Mouse (Mus musculus): ENCODE measurements around the gene Prkn. TPM values are rescaled to one million over a fixed set of nuclear protein-coding genes. Genes with fewer than 3 reads are reported as not detected.

The Prkn gene
- polyA plus RNA-seq, 1 experiment = not detected

- no peaks in the 10 kb centered on the region for H3K36me3 ChIP-seq (ENCODE audit: control insufficient read depth, insufficient read depth)
- TF ChIP-seq MYOG (IDR thresholded peaks at IDR 0.05; ENCODE audit: control insufficient read depth, extremely low read depth, insufficient read length) (no peak), FOSL1 (IDR thresholded peaks at IDR 0.05; ENCODE audit: insufficient read depth, low read length, poor library complexity, severe bottlenecking) (no peak), CTCF (IDR thresholded peaks at IDR 0.05; ENCODE audit: control insufficient read depth, insufficient read depth, insufficient read length) (no peak), MAX (IDR thresholded peaks at IDR 0.05) (no peak), CEBPB (IDR thresholded peaks at IDR 0.05; ENCODE audit: low read depth) (no peak)
- H3K27me3 ChIP-seq (ENCODE audit: control insufficient read depth, insufficient read depth, insufficient read length) = no peaks in the 10 kb centered on the region
- no peak overlapping the region for H3ac ChIP-seq (ENCODE audit: control insufficient read depth, insufficient read length, low read depth)
- no peak overlapping the region for H3K4me3 ChIP-seq (ENCODE audit: insufficient read depth, poor library complexity, severe bottlenecking)
- H3K79me2 ChIP-seq (ENCODE audit: control insufficient read depth, insufficient read depth) = no peaks in the 10 kb centered on the region
- H3K79me3 ChIP-seq (ENCODE audit: low read depth) = no peaks in the 10 kb centered on the region
These were observed 146.9 kb downstream of the Prkn start for GRCm38 (mm10) chr17:10987040-10987439.

DNA sequence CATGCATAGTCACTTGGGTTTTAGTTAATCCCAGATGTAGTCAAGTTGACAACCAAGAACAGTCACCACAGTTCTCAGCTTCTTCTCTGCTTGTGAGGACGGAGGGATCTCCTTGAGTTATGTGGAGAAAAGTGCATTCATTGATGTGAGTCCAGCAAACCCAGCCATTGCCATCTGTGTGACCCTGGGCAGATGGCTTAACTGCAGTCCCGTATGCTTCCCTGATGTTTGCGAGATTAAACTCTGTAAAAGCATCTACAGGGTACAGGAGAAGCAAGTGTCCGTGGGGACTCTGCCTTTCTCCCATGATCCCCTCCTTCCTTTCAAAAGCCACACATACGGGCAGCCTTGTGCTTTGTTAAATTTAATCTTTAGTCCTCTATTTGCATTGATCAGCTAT is 157.1 kb downstream of the Prkn start:
- Histone ChIP-seq H3K79me3 (ENCODE audit: low read depth) (no peaks in the 10 kb centered on the region), H3K4me3 (ENCODE audit: insufficient read depth, poor library complexity, severe bottlenecking) (no peak overlapping the region), H3K79me2 (ENCODE audit: control insufficient read depth, insufficient read depth) (no peaks in the 10 kb centered on the region), H3ac (ENCODE audit: control insufficient read depth, insufficient read length, low read depth) (no peak overlapping the region), H3K36me3 (ENCODE audit: control insufficient read depth, insufficient read depth) (no peaks in the 10 kb centered on the region), H3K27me3 (ENCODE audit: control insufficient read depth, insufficient read depth, insufficient read length) (no peaks in the 10 kb centered on the region)
- no peak for TF ChIP-seq CEBPB (IDR thresholded peaks at IDR 0.05; ENCODE audit: low read depth)
- TF ChIP-seq MYOD1 (IDR thresholded peaks at IDR 0.05; ENCODE audit: control insufficient read depth, insufficient read length, low read depth) = no peak
- no peak for TF ChIP-seq USF1 (IDR thresholded peaks at IDR 0.05; ENCODE audit: low read depth)
- TF ChIP-seq MAX (IDR thresholded peaks at IDR 0.05) = no peak
- TF ChIP-seq FOSL1 (IDR thresholded peaks at IDR 0.05; ENCODE audit: insufficient read depth, low read length, poor library complexity, severe bottlenecking) = no peak
- TF ChIP-seq CTCF (IDR thresholded peaks at IDR 0.05; ENCODE audit: control insufficient read depth, insufficient read depth, insufficient read length) = no peak
- no peak for TF ChIP-seq MYOG (IDR thresholded peaks at IDR 0.05; ENCODE audit: control insufficient read depth, extremely low read depth, insufficient read length)

- Histone ChIP-seq H3K36me3 (ENCODE audit: control insufficient read depth, insufficient read depth) (no peaks in the 10 kb centered on the region), H3ac (ENCODE audit: control insufficient read depth, insufficient read length, low read depth) (no peak overlapping the region), H3K79me2 (ENCODE audit: control insufficient read depth, insufficient read depth) (no peaks in the 10 kb centered on the region), H3K4me3 (ENCODE audit: insufficient read depth, poor library complexity, severe bottlenecking) (no peak overlapping the region), H3K79me3 (ENCODE audit: low read depth) (no peaks in the 10 kb centered on the region), H3K27me3 (ENCODE audit: control insufficient read depth, insufficient read depth, insufficient read length) (no peaks in the 10 kb centered on the region)
- TF ChIP-seq FOSL1 (IDR thresholded peaks at IDR 0.05; ENCODE audit: insufficient read depth, low read length, poor library complexity, severe bottlenecking) (no peak), USF1 (IDR thresholded peaks at IDR 0.05; ENCODE audit: low read depth) (no peak), MYOD1 (IDR thresholded peaks at IDR 0.05; ENCODE audit: control insufficient read depth, insufficient read length, low read depth) (no peak), CEBPB (IDR thresholded peaks at IDR 0.05; ENCODE audit: low read depth) (no peak), CTCF (IDR thresholded peaks at IDR 0.05; ENCODE audit: control insufficient read depth, insufficient read depth, insufficient read length) (no peak)
These were observed 183.2 kb downstream of the Prkn start for GRCm38 (mm10) chr17:11023371-11023770.

DNA sequence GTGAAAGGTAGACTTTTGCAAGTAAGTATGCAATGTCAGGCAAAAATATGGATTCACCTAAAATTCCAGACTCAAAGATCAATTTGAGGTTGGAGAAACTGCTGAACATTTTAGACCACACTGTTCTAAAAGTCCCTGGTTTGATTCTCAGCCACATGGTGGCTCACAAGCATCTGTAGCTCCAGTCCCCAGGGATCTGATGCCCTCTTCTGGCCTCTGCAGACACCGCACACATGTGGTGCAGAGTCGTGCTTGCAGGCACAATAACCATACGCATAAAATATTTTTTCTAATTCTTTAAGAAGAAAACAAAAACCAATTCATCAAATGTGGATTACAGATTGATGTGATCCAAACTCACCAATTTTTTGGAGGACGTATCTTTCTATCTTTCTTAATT is 189.2 kb downstream of the Prkn start:
- H3K4me3 ChIP-seq (ENCODE audit: insufficient read depth, poor library complexity, severe bottlenecking) = no peak overlapping the region
- TF ChIP-seq CTCF (IDR thresholded peaks at IDR 0.05; ENCODE audit: control insufficient read depth, insufficient read depth, insufficient read length) (no peak), CEBPB (IDR thresholded peaks at IDR 0.05; ENCODE audit: low read depth) (no peak), MYOD1 (IDR thresholded peaks at IDR 0.05; ENCODE audit: control insufficient read depth, insufficient read length, low read depth) (no peak), MYOG (IDR thresholded peaks at IDR 0.05; ENCODE audit: control insufficient read depth, extremely low read depth, insufficient read length) (no peak), FOSL1 (IDR thresholded peaks at IDR 0.05; ENCODE audit: insufficient read depth, low read length, poor library complexity, severe bottlenecking) (no peak), MAX (IDR thresholded peaks at IDR 0.05) (no peak), USF1 (IDR thresholded peaks at IDR 0.05; ENCODE audit: low read depth) (no peak)
- H3K79me2 ChIP-seq (ENCODE audit: control insufficient read depth, insufficient read depth) = no peaks in the 10 kb centered on the region
- H3K79me3 ChIP-seq (ENCODE audit: low read depth) = no peaks in the 10 kb centered on the region
- H3ac ChIP-seq (ENCODE audit: control insufficient read depth, insufficient read length, low read depth) = no peak overlapping the region
- no peaks in the 10 kb centered on the region for H3K27me3 ChIP-seq (ENCODE audit: control insufficient read depth, insufficient read depth, insufficient read length)
- H3K36me3 ChIP-seq (ENCODE audit: control insufficient read depth, insufficient read depth) = no peaks in the 10 kb centered on the region

DNA sequence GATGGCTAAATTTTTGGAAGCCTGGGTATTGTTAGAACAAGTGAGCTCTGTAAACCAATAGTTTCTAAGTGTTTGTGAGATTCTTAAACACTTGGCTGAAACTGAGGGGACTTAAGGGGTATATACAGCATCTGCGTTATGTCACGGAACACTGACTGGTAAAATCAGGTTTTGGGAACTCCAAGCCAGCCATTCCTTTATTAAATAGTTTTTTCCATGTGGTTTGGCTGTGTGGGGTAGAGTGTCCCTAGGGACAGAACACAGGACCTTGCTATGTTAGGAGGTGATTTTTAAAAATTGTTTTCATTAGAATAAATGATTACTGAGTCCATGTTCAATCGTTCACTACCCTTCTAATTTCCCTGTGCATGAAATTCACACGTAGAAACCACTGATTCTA is 190.8 kb downstream of the Prkn start:
- no peak for TF ChIP-seq FOSL1 (IDR thresholded peaks at IDR 0.05; ENCODE audit: insufficient read depth, low read length, poor library complexity, severe bottlenecking)
- no peak for TF ChIP-seq MAX (IDR thresholded peaks at IDR 0.05)
- TF ChIP-seq CTCF (IDR thresholded peaks at IDR 0.05; ENCODE audit: control insufficient read depth, insufficient read depth, insufficient read length) = no peak
- no peak for TF ChIP-seq MYOD1 (IDR thresholded peaks at IDR 0.05; ENCODE audit: control insufficient read depth, insufficient read length, low read depth)
- TF ChIP-seq USF1 (IDR thresholded peaks at IDR 0.05; ENCODE audit: low read depth) = no peak
- no peak for TF ChIP-seq MYOG (IDR thresholded peaks at IDR 0.05; ENCODE audit: control insufficient read depth, extremely low read depth, insufficient read length)
- TF ChIP-seq CEBPB (IDR thresholded peaks at IDR 0.05; ENCODE audit: low read depth) = no peak
- H3ac ChIP-seq (ENCODE audit: control insufficient read depth, insufficient read length, low read depth) = no peak overlapping the region
- H3K4me3 ChIP-seq (ENCODE audit: insufficient read depth, poor library complexity, severe bottlenecking) = no peak overlapping the region
- no peaks in the 10 kb centered on the region for H3K79me2 ChIP-seq (ENCODE audit: control insufficient read depth, insufficient read depth)
- H3K79me3 ChIP-seq (ENCODE audit: low read depth) = no peaks in the 10 kb centered on the region
- H3K36me3 ChIP-seq (ENCODE audit: control insufficient read depth, insufficient read depth) = no peaks in the 10 kb centered on the region
- H3K27me3 ChIP-seq (ENCODE audit: control insufficient read depth, insufficient read depth, insufficient read length) = no peaks in the 10 kb centered on the region

GRCm38 (mm10) chr17:11032366-11032765 is 192.2 kb downstream of the Prkn start:
- no peak overlapping the region for H3K4me3 ChIP-seq (ENCODE audit: insufficient read depth, poor library complexity, severe bottlenecking)
- H3K79me3 ChIP-seq (ENCODE audit: low read depth) = no peaks in the 10 kb centered on the region
- H3K36me3 ChIP-seq (ENCODE audit: control insufficient read depth, insufficient read depth) = no peaks in the 10 kb centered on the region
- H3K27me3 ChIP-seq (ENCODE audit: control insufficient read depth, insufficient read depth, insufficient read length) = no peaks in the 10 kb centered on the region
- H3ac ChIP-seq (ENCODE audit: control insufficient read depth, insufficient read length, low read depth) = no peak overlapping the region
- no peaks in the 10 kb centered on the region for H3K79me2 ChIP-seq (ENCODE audit: control insufficient read depth, insufficient read depth)
- no peak for TF ChIP-seq MYOG (IDR thresholded peaks at IDR 0.05; ENCODE audit: control insufficient read depth, extremely low read depth, insufficient read length)
- no peak for TF ChIP-seq CTCF (IDR thresholded peaks at IDR 0.05; ENCODE audit: control insufficient read depth, insufficient read depth, insufficient read length)
- no peak for TF ChIP-seq MYOD1 (IDR thresholded peaks at IDR 0.05; ENCODE audit: control insufficient read depth, insufficient read length, low read depth)
- TF ChIP-seq MAX (IDR thresholded peaks at IDR 0.05) = no peak
- no peak for TF ChIP-seq FOSL1 (IDR thresholded peaks at IDR 0.05; ENCODE audit: insufficient read depth, low read length, poor library complexity, severe bottlenecking)
- TF ChIP-seq CEBPB (IDR thresholded peaks at IDR 0.05; ENCODE audit: low read depth) = no peak
